Mouse (Mus musculus) gastrocnemius, adult 8-10 months (tissue): ENCODE data around the gene Hist1h3b. TPM values are rescaled to one million over a fixed set of nuclear protein-coding genes. Genes with fewer than 3 reads are reported as not detected.
"Not testable (repeated sequence)": the region's sequence is repeated elsewhere in the genome, so short reads cannot be mapped to it uniquely, and the experiment has no call there.

Source experiments
- DNase-seq, 2 experiments: peaks; one replicate each; pipeline ENCODE4 v3.0.0; 2022; ENCODE audit warnings: low spot score in 2 of 2
- total RNA-seq, 4 experiments: library from RNA; stranded (reverse); gene quantifications; 2 replicates each; pipeline ENCODE4 v1.2.4; 2022

Hist1h3b gene
- total RNA-seq, 4 experiments from 2014 or later = 2.7 to 2.8 TPM; not detected in 2

- no peak for DNase-seq
Observed at GRCm38 (mm10) chr13:23738041-23738440, 14.0 kb upstream of the Hist1h3b start.

DNA sequence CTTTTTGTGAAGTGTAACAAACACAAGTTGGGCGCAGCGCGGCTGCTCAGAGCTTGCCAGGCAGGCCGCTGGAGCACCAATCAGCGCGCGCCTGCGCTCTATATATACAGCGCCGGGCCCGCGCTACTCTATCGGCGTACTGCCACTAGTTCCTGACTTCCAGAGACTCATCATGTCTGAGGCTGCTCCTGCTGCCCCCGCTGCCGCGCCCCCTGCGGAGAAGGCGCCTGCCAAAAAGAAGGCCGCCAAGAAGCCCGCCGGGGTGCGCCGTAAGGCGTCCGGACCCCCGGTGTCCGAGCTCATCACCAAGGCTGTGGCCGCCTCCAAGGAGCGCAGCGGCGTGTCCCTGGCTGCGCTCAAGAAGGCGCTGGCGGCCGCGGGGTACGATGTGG, 13.4 kb upstream of the Hist1h3b start, which contains the start of gene Hist1h1c:
Gene Hist1h1c (plus strand): TSS at position 132 of the 392 bp plus-strand sequence.
- peak; percentile 83 to 87 for DNase-seq

- DNase-seq = peak; percentile 91 to 93
Observed at GRCm38 (mm10) chr13:23739069-23739921, 12.8 kb upstream of the Hist1h3b start.

- no peak for DNase-seq
Observed at GRCm38 (mm10) chr13:23739922-23740252, 12.2 kb upstream of the Hist1h3b start.

DNA sequence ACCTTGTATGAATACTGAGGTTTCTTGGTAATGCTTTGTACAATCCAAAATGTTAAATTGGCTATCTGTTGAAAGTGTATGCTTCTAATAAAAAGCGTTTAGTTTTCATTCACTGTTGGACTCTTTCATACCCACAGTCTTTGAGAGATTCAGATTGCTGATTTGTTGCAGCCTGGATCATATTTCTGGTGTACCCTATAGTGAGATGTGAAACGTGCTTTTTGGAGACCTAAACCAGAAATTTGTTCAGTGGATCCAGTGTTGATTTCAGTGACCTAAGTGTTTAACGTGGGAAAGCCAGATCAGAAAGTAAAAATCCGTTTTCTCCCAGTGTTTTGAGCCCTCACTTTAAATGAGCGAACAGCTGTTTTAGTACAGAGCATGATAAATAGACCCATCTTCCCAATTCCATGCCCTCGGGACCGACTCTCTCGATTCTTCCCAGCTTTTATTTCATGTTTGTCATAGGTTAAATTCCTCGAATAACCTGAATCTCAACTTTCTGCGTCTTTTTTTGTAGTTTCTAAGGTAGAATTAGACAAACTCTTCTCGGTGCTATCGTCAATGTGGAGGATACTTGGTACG, 11.7 kb upstream of the Hist1h3b start:
- DNase-seq = no peak

DNA sequence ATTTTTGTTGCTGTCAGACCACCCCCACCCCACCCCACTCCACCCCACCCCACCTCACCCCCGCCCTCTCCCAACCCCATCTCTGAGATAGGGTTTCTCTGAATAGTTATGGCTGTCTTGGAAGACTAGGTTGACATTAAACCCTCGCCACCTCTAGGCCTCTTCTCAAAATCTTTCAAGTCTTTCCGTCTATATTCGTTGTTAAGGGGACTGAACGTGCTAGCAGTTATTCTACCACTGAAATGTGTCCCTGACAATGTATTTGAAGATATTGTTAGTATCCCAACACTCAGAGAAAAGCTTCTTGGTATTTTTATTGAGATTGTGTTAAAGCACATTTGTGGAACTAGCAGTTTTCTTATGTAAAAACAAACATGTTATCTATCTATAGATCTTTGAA, 11.2 kb upstream of the Hist1h3b start:
- DNase-seq = no peak

GRCm38 (mm10) chr13:23742007-23742406, 10.1 kb upstream of the Hist1h3b start:
- no peak for DNase-seq

DNA sequence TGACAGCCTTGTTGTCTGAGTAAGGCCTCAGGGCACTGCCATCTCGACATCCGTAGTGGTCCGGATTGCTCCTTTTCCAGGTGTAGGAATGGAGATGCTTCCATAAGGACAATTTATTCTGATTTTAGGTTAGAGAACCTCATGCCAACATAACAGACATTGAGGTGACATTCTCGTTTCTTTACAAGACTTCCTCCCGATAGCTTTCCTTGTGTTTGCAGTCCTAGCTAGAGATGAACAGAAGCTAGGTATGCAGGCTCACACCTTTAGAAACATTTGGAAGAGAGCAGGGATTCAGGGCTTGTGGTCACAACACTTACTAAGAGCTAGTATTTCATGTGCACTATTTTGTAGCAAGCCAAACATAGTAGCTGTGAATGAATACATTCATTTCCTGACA, 8.9 kb upstream of the Hist1h3b start:
- DNase-seq = no peak

DNA sequence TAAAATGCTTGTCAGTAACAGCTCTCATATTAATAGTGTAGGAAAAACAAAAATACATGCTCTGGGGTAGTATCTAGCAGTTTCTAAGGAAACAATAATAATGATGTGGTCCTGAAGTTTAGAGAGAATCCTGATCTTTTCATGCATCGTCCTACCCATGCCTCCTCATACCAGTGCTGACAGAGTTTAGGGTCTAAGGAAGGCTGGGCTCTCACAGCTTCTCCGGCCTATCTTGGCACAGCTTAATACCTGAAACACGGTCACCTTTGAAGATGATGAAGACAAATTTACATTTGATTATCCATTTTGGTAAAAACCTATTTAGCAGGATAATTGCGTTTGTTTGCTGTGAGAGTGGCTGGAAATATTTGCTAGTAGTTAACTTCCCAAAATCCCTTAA, 8.1 kb upstream of the Hist1h3b start:
- no peak for DNase-seq

- DNase-seq = no peak
Observed at GRCm38 (mm10) chr13:23744421-23745380, 7.4 kb upstream of the Hist1h3b start.

DNA sequence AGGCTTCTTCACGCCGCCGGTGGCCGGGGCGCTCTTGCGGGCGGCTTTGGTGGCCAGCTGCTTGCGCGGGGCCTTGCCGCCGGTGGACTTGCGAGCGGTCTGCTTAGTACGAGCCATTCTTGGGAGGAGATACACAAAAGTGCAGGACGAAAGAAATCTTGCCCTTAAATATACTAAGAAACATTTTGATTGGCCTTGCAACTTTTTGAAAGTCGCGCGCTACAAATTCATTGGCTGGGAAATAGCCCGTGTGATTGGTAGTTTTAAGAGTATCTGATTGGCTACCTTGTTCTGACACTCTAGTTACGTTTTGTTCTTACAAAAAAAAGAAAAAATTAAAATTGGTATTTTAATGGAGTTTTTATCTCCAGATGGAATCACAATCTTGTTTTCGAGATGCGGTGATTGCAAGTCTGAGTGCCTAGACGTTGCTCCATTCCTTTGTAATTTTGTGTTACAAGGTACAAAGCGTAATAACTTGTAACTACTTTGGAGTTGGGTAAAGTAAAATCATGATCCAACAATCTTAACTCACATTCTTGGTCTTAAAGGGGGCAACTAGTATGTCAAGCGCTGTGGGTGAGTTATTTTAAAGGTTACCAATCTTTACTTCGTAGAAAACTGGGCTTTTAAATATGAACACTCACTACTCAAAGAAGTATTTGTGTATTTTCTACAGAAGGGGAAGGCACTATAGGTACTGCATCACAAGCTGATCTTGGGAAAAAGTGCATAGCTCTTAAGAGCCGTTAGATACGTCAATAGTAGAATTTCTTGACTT, 6.5 kb upstream of the Hist1h3b start, which contains the start of gene Hist1h3c:
Gene Hist1h3c (minus strand): TSS at position 222 of the 781 bp plus-strand sequence.
- peak; percentile 53 to 59 for DNase-seq

- DNase-seq = peak; percentile 29 to 50
Observed at GRCm38 (mm10) chr13:23746201-23747080, 5.6 kb upstream of the Hist1h3b start, which contains the start of gene Hist1h2bb. TSS of gene Hist1h2bb (plus strand) at chr13:23746734.

GRCm38 (mm10) chr13:23747081-23747891, 4.8 kb upstream of the Hist1h3b start:
- no peak for DNase-seq

DNA sequence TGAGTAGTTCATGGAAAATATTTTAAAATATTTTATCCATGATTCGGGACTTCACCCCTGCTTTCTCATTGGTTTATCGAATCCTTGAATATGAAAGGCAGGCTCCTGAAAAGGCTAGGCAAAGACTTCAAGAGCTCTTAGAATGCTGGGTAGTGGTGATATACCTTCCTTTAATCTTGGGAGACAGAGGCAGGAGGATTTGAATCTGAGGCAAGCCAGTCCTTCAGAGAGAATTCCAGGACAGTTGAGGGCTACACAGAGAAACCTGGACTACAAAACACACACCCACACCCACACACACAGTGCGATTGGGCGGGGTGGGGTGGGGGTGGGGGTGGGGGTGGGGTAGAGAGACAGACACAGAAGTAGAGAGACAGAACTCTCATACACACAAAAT, 4.2 kb upstream of the Hist1h3b start:
- no peak for DNase-seq

GRCm38 (mm10) chr13:23749563-23750121, 2.4 kb upstream of the Hist1h3b start:
- DNase-seq = no peak

GRCm38 (mm10) chr13:23750839-23751477, 1.1 kb upstream of the Hist1h3b start, which contains the start of gene Hist1h2ab:
TSS of gene Hist1h2ab (plus strand) at chr13:23751126.
- not testable (repeated sequence) for DNase-seq

DNA sequence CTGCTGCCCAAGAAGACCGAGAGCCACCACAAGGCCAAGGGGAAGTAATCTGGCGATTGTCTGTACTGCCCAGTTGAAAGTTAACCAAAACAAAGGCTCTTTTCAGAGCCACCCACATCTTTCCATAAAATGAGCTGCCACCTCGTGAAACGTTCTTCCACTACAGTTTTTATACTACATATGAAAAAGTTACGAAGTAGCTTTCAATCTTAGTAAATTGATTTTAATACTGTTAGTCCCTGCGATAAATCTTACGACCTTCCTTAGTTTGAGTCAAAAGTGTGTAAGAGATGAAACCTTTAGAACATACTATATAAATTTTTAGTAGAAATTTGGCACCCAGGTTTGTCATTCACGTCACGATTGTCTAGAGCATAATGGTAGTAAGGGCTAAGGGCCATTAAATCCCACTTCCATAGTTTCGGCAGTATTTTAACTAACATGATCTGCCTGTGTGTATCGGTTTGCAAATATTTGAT, 550 bp upstream of the Hist1h3b start:
- no peak for DNase-seq

DNA sequence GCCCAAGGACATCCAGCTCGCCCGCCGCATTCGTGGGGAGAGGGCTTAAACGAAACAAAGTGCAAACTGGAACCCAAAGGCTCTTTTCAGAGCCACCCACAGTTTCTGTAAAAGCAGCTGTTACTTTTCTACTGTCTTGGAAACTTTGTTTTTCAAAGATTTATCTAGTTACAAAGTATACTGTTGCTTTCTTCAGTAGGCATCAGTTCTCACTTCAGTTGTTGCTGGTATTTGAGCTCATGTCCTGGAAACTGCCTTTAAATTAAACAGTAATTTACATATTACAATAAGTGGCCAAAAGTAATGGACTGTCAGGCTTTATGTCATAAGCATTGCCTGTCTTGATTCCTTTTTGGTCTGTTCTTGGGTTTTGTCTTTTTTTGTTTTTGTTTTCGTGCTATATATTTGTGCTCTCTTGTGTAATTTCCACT, 690 bp downstream of the Hist1h3b start:
- no peak for DNase-seq
